Mouse (Mus musculus) gastrocnemius, postnatal 36 days (tissue): Measurements from ENCODE around the gene Tcf7l2. TPM values are rescaled to one million over a fixed set of nuclear protein-coding genes. Genes with fewer than 3 reads are reported as not detected.
A peak's percentile ranks its signal among the peaks of the same experiment; 100 is the strongest.

ENCODE experiments used
- DNase-seq, 2 experiments: peaks; one replicate each; pipeline ENCODE4 v3.0.0; 2022
- intact Hi-C: fragments of 180-260 bp; cut with DNase I; formaldehyde crosslinking; loops from one replicate; pipeline ENCODE4 v1.15.1; 2025
- total RNA-seq, 2 experiments: library from RNA; stranded (reverse); gene quantifications; 2 replicates each; pipeline ENCODE4 v1.2.3; 2021

Tcf7l2 gene
- total RNA-seq, 2 experiments from 2014 or later: 6.6 to 9.7 TPM

DNA sequence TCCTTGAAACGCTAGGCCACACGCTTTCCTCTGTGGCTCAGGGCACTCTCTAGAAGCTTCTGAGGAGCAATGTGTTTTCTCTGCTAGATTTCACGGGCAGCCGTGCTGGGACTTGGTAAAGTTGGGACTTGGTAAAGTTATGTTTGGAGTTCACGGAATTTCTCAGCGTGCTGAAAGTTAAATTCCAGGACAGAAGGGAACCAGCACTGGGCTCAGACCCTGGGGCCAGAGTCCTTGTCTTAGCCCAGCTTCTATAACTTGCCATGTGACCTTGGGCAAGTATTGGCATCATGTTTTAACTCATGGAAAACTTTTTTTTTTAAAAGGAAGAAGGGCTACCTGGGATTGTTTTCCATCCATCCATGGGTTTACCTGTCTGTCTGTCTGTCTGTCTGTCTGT, 104.6 kb downstream of the Tcf7l2 start:
- intact Hi-C loops: no loop called here
- no peak for DNase-seq

GRCm38 (mm10) chr19:55847043-55847442, 105.4 kb downstream of the Tcf7l2 start:
- no peak for DNase-seq
- intact Hi-C loops: no loop called here

DNA sequence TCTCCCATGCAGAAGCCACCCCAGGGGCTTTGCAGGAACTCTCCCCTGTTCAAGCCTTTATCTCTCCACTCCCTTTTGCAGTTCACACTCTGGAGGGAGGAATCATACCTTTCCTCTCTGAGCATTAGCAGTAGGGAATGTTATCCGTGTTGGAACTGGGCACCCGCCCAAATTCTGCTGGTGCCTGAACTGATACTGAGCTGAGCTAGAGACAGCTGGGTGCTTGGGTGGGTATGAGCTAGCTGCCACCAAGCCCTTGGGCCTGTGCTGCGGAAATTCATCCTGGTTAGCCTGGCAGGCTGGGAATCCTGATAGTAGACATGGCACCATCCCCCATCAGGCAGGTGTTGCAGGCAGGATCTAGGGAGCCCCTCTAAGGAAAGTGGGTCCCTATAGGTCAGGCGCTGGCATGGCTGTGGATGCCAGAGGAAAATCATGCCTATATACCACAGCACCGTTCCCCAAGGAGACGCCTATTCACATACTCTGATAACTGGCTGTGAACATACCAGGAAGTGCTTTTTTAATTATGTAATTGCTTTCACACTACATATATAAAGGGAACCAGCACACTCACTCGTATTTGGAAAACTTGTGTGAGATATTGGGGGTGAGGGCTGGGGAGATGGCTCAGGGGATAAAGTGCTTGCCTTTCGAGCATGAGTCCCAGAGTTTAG, 108.9 kb downstream of the Tcf7l2 start:
- intact Hi-C loops: no loop called here
- peak in 1 of 2 experiments; percentile 25 for DNase-seq

GRCm38 (mm10) chr19:55851498-55852324, 110.1 kb downstream of the Tcf7l2 start:
- intact Hi-C loops: no loop called here
- peak in 1 of 2 experiments; percentile 34 for DNase-seq

DNA sequence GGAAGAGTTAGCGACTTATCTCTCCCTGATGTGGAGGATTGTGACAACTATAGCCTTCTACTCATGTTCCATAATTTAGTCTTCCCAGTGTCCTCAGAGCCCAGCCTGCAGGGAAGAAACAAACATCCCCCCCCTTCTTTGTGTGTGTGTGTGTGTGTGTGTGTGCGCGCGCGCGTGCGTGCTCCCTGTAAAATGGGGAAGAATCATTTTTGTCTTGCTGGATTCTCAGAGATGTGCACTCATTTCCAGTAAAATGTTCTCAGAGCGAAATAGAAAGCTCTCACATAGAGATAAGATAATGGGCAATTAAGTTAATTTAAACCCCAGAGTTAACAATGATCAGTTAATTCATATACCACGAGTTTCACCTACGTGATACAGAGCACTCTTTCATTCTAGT, 112.8 kb downstream of the Tcf7l2 start:
- DNase-seq: no peak
- intact Hi-C loops: no loop called here

DNA sequence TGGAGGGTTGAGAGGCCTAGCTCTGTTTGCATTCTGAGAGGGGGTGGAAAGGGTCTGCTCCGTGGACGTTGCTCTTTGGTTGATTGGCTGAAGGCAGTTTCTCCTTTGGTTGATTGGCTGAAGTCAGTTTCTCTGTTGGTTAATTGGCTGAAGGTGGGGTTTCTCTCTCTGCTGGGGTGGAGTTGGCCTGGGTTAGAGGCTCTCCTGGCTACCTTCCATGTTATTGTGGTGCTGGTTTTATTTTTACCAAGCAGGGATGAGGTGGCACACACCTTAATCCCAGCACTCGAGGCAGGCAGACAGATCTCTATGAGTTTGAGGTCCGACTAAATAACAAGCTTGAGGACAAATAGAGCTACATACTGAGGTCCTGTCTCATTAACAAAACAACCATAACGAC, 114.0 kb downstream of the Tcf7l2 start:
- DNase-seq: no peak
- intact Hi-C loops: no loop called here

DNA sequence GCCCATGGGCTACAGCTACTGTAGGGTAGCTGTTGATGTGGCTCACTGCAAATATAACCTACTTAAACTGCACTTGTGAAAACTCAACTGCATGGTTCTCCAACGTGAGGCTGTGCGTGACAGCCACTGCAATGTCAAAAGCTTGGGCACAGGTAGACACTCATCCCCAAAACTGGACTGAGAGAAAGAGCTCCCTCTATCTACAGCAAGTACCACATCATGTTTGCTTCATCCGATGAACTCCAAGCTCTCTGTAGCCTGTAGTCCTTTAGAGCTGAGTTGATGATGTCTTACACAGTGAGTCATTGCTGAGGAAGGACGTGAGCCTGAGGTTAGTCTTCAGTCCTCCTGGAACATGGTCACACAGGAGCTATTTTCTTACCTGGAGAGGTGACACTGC, 115.7 kb downstream of the Tcf7l2 start:
- DNase-seq: no peak
- intact Hi-C loops: no loop called here

GRCm38 (mm10) chr19:55860009-55860743, 118.6 kb downstream of the Tcf7l2 start:
- no peak for DNase-seq

DNA sequence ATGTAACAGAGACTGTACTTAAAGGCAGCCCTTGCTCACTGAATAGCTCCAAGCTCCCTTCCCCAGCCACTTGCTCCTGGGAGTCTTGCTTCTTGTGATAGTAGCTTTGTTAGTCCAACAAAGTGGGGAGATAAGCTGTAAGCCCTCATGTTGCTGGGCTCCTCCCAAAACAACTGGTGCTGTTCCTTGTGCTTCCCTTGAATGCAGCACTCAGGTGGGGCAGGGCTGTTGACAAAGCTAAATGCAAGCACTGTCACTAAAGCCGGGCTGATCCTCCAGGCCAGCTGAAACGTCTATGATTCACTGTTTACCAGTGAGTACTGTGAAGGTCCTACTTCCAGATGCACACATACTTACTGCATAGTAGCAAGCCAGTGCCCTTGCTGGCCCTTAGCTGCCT, 120.1 kb downstream of the Tcf7l2 start:
- intact Hi-C loops: no loop called here
- DNase-seq: no peak

More at GRCm38 (mm10) chr19:55860009-55860743, 118.6 kb downstream of the Tcf7l2 start:
- intact Hi-C loops: no loop called here

DNA sequence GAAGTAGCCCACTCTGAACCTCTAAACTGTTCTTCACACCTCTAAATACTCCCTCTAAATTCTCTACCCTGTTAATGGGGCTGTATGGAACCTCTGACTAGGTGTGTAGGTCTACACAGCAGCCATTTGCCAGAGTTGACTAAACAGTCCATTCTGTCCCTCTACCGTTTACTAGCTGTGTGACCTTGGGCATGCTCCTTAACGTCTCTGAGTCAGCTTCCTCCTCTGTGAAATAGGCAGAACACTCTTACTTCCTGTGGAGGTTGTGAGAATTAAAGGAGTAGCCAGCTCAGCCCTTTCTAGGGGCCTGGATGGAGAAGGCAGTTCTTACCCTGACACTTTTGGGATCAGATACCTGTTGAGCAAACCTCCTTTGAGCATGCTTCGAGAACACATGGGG, 120.9 kb downstream of the Tcf7l2 start:
- no peak for DNase-seq
- intact Hi-C loops: no loop called here

GRCm38 (mm10) chr19:55865049-55865448, 123.4 kb downstream of the Tcf7l2 start:
- no peak for DNase-seq
- intact Hi-C loops: no loop called here

GRCm38 (mm10) chr19:55865774-55866578, 124.4 kb downstream of the Tcf7l2 start:
- intact Hi-C loops: no loop called here
- no peak for DNase-seq

DNA sequence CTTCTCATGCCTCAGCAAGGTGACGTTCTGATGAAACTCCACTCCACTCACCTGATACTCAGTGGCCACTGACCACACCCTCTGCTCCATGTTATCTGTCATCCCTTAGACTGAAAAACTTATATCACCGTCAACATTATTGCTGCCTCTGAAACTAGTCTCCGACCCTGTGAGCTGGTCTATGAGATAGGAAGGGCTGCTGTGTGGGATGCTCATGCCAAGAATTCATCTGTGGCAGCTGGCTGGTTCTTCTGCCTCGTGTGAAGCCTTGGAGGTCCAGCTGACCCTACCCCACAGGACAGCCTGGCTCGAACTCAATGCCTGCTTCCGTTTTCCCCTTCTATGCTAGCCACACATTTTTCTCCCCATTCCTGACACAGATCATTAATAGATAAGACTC, 125.6 kb downstream of the Tcf7l2 start:
- no peak for DNase-seq
- intact Hi-C loops: no loop called here

DNA sequence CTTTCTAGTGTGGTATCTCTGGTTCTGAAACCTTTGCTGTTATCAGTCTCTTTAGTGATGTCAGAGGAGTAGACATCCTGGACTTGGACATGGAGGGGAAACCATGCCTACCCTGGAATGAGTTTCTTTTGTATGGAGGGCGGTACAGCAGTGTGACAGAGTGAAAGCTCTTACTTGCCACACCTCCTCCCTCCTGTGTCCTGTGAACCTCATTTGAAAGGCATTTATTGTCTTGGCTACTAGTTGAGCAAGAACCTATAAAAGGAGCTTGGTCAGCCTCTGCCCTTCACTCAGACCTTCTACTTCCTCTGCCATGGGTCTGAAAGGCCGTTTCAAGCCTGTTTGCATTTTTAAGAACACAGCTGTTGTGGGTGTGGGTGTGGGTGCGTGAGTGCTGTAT, 126.3 kb downstream of the Tcf7l2 start:
- DNase-seq: no peak
- intact Hi-C loops: no loop called here

DNA sequence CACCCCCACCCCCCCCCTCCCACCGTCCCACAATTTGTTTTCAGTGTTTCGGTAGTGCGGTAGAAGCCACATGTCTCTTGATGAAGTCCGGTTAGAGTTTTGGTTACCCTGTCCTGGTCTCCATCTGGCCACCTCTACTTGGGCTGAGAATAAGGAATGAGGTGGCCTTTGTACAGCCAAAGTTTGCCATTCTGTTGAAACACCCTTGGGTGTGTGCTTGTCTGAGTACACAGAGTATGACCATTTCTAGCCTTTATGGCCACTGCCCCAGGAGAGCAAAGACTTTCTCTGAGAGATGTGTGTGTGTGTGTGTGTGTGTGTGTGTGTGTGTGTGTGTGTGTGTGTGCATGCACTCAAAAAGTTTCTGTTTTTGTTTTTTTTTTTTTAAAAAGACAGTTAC, 127.0 kb downstream of the Tcf7l2 start:
- no peak for DNase-seq
- intact Hi-C loops: no loop called here

- intact Hi-C loops: loop anchor here (5.0 kb wide), 1 partner anchor 234 kb away; no protein-coding TSS in a partner anchor
- no peak for DNase-seq
These were observed 129.2 kb downstream of the Tcf7l2 start for GRCm38 (mm10) chr19:55870825-55871224.

GRCm38 (mm10) chr19:55871496-55871895, 129.9 kb downstream of the Tcf7l2 start:
- intact Hi-C loops: loop anchor here (5.0 kb wide), 1 partner anchor 234 kb away; no protein-coding TSS in a partner anchor
- DNase-seq: no peak

GRCm38 (mm10) chr19:55873221-55873620, 131.6 kb downstream of the Tcf7l2 start:
- intact Hi-C loops: loop anchor here (5.0 kb wide), 1 partner anchor 236 kb away; no protein-coding TSS in a partner anchor

GRCm38 (mm10) chr19:55876501-55876900, 134.9 kb downstream of the Tcf7l2 start:
- intact Hi-C loops: loop anchor here (5.0 kb wide), 1 partner anchor 134 kb away; the partner anchor contains the start of gene Tcf7l2
- peak; percentile 40 to 55 for DNase-seq

More at GRCm38 (mm10) chr19:55873221-55873620, 131.6 kb downstream of the Tcf7l2 start:
- no peak for DNase-seq

DNA sequence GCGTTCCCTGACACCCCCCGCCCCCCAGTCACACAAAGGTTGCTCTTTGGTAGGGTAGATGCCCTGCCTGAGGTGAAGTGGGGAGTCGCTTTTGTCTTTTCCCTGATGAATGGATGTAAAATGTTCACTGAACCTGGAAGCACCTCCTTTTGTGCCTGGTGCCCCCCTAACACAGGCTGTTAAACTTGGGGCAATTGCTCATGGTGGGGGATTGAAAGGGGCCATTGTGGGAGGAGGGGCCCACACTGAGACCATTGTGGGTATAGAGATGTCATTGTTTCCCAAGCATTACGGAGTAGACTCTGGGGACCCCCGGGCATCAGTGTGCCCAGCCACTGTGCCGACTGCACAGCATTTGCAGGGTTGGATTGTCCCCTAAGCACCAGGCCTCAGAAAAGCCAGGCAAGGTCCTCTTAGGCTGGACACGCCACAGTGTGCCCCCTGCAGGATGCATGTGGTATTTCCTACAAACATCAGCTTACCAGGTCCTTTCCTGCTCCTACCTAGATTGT, 135.8 kb downstream of the Tcf7l2 start:
- intact Hi-C loops: loop anchor here (5.0 kb wide), 1 partner anchor 135 kb away; the partner anchor contains the start of gene Tcf7l2
- peak; percentile 56 for DNase-seq
